Mouse (Mus musculus) cerebellum, adult 8-10 months (tissue): ENCODE measurements at regions not wholly inside any gene's neighbourhood (a gene's known extent, or its start where the extent isn't known, plus 50 kb on each side); places are given as distances from the start of the nearest gene placed in this dataset.

ENCODE experiments used
- DNase-seq: peaks from one replicate; pipeline ENCODE4 v3.0.0; 2022

DNA sequence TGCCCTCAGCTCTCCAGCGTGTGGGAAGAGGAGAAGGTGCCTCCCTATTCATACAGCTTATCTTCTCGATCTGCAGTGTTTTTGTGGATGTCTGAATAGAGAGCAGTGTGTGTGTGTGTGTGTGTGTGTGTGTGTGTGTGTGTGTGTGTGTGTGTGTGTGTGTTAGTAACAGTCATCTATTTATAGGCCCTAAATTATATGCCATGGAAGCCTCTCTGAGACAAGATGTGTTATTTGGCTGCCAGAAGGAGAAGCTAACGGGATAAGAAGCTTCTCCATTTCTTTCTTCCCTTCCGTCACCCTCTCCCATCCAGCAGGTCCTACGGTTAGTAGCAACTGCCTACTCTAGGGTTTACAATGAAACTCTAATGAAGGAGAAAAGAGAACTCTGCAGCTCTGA lies 270.3 kb downstream of the Emp1 start:
- no peak for DNase-seq

DNA sequence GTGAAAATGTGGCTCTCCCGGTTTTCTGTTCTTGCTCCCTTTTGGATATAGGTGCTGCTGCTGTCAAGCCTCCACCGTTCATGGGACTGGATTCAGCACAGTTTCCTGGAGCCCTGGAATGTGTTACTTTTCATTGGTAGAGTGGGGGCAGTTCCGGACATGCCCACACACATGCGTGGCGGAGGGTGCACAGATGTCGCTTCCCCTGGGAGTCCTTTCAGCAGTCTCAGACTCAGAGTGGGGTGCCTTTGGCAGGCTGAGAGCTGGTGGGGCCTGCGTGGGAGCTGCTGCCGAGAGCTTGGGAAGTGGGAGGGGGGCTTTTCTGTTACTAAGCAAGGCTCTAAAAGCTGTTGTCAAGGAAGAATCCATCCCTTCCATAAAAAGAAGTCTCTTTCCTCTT lies 274.3 kb downstream of the Emp1 start:
- no peak for DNase-seq

DNA sequence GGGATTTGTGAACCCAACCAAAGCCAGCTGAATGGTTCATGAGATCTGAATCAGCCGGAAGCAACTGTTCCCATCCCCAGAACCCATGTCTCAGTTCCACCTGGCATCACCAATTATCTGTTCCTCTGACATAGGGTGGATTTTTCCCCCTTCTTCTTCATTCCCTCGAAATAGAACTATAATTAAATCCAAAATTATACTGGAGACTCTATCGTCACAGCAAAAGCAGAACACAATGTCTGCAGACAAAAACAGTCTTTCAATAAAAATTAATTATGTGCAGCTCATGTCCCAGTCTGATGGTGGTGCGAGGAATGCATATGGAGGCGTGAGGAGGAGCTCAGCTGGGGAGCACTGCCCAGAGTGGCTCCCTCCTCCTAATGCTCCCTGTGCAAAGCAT lies 280.4 kb downstream of the Emp1 start:
- DNase-seq = no peak

DNA sequence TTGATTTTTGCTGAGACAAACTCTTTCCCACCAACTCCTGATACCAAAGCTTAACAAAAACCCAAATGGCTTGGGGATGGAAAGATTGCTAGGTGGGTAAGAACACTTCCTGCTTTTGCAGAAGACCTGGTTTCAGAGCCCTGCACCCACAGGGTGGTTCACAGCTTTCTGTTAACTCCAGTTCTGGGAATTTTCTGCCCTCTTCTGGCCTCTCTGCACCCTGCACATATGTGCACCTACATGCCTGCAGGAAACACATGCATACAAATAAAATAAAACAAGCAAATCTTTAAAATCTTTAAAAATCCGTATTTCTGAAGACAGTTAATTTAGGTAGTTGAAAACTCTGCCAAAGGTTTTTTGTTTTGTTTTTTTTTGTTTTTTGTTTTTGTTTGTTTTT lies 283.8 kb downstream of the Emp1 start:
- DNase-seq = no peak

DNA sequence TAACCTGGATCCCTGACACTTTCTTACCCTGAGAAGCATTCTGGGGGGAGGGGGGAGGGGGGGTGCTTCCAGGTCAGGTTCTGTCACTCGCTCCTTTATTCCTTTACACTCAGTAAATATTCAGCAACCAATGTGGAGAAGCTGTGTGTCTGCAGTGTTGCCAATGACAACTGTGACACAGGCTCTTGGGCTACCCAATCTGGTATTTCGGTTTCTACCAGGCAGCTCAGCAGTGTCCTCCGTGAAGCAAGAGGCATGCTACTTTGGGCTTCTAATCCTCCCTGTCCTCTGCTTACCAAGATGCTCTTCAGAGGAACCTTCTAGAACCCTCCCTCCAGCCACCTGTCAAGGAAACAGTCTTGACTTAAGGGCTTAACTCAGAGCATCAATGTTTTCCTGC lies 290.7 kb downstream of the Emp1 start:
- DNase-seq = no peak

DNA sequence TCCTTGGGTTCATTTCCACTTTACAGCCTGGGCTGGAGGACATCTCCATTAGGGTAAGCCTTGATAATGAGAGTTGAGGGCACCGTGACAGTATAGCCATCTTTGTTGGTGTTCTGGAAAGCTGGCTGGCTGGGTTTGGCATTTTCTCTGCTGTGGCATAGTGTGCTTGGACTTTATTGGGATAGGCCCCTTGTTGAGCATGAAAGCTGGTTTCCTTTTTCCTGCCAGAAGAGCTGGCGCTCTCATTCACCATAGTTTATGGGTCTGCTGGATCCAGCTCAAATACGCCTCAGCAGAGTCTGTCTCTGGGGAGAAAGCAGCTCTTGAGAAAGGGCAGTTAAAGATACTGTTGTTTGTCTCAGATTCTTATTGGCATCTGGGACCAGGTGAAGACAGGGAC lies 300.0 kb downstream of the Emp1 start:
- no peak for DNase-seq

DNA sequence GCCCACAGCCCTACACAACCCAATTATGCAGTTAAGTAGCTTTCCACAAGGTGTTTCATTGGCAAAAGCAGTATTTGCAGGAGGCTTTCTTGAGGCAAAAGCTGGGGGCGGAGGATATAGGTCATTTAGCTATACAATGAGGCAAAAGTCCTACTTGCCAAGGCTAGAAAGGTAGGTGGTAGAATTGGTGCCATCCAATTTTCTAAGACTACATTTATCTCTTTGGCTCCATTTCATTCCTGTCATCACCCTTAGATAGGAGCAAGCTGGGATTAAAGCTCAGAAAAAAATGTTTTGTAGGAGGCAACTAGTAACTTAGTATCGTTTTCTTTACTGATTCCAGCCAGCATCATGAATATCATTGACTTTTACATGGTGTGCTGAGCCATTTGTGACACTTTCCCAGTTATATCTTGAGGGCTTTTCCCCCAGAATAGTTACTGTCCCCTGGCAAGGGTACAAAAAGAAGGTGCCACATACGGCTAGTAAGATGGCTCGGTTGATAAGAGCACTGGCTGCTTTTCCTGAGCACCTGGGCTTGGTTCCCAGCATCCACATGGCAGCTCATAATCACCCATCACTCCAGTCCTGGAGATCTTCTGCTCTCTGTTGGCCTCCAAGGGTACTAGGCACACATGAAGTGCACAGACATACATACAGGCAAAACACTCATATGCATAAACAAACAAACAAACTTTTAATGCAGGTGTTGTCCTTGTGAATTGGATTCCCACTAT lies 300.6 kb downstream of the Emp1 start:
- DNase-seq = no peak
